Mouse (Mus musculus) testis, postnatal 10 days (tissue): Measurements from ENCODE around the gene Pdzd2.

ENCODE experiments used
- DNase-seq: peaks from one replicate; pipeline ENCODE4 v3.0.0; 2021; ENCODE audit warnings: low spot score

Gene Pdzd2

DNA sequence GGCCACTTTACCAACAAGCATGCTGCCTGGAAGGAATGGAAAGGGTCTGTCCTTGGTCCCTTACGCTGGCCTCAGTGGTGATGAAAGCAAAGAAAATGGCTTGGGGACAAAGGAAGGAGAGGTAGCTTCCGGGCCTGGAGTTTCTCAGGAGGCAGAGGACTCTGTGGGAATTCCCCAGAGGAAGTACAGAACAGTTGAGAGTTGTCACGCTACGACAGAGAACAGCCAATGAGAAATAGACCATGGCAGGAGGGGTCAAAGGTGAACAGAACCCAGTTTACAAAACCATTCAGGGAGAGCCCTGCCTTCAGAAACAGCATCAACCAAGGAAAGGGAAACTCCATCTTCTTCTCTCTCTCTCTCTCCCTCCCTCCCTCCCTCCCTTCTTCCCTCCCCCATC lies 309.1 kb downstream of the Pdzd2 start:
- DNase-seq, result no peak

DNA sequence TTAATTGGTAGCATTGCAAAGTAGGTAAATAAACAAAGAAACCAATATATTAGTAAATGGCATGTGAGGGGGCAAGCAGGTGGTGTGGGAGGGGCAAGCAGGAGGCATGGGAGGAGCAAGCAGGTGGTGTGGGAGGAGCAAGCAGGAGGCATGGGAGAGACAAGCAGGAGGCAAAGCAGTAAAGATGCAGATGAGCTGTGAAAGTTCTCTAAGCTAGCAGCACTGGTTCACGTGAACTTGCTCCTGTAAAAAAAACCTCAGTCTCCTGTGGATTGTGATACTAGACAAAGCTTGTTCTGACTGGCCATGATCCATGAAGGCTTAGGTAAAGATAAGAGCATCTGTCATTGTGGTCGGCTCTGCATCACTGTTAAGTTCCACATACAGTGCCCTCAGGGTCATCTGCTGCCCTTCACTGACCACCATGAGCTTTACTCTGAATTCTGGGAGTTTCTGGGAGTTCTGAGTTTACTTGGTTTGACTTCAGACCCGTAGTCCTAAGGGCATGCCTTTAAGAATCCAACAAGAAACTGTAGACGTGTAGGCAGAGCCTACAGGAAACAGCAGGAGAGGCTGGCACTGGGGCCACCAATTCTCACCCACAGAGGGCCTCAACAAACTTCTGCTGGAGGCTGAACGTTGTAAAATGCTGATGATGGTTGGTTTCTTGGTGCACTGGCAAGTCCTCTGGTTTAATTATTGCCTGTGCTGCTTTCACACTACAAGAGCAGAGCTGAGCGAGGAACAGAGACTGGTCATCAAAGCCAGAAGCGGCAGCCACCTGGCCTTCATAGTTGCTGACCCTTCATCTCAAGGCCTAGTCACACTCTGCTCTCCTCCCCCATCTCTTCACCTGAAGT lies 309.9 kb downstream of the Pdzd2 start:
- DNase-seq, result no peak

DNA sequence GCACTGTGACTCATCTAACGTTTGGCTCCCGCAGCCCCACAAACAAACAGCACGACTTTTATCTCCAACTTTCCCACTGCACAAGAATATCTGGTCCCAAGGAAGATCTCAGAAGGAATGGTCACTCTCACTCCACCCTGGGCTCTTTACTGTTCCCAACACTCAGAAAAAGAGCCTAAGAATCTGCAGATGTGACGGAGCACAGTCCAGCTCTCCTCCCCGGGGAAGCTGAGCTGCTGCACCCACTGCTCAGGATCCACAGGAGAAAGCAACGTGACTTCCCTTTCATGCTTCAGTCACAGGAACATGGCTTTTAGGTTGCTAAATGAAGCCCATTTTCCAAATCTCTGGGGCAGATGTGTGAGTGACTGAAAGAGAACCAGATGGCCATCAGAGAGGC lies 311.9 kb downstream of the Pdzd2 start:
- no peak for DNase-seq

GRCm38 (mm10) chr15:12426342-12426741 lies 313.4 kb downstream of the Pdzd2 start:
- DNase-seq, result no peak

DNA sequence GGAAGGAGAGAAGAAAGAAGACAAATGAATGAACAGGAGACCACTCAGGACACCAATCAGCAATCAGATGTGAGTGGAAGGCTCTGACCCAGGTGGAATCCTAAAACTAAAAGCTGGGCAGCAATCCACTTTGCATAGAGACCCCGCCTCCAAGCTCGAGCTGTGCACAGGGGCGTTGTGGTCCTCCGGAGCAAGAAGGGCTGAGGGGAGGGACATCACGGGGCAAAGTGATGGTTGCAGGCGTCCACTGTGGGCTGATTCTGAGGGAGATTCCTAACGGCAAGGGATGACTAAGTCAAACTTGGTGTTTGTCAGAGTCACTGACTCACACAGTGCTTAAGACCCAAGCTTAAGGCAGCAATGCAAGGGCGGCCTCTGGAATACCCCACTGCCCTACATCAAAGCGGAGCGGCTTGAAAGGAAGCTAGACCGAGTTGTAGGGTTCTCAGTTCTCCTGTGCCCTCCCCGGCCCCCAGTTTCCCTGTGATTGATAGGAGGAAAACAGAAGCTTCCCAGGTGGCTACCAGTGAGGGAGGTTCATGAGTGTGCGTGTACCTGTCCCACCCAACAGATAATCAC lies 314.6 kb downstream of the Pdzd2 start:
- no peak for DNase-seq

GRCm38 (mm10) chr15:12424187-12424586 lies 315.5 kb downstream of the Pdzd2 start:
- no peak for DNase-seq

DNA sequence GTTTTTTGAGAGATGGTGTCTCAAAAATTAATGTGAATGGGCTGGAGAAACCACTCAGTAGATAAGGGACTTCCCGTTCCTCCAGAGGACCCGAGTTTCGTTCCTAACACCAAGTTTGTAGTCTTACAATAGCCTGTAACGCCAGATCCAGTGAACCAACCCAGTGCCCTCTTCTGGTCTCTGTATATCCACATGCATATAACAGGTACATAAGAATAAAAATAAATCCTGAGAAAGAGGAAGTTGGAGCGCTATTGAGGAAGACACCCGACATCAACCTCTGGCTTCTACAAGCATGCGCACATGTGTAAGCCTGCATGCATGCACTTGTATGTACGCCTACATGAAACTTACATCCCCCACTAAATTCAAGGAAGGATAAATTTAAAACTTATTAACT lies 318.8 kb downstream of the Pdzd2 start:
- no peak for DNase-seq

- DNase-seq, result no peak
Measured at GRCm38 (mm10) chr15:12420376-12420775, 319.3 kb downstream of the Pdzd2 start.

DNA sequence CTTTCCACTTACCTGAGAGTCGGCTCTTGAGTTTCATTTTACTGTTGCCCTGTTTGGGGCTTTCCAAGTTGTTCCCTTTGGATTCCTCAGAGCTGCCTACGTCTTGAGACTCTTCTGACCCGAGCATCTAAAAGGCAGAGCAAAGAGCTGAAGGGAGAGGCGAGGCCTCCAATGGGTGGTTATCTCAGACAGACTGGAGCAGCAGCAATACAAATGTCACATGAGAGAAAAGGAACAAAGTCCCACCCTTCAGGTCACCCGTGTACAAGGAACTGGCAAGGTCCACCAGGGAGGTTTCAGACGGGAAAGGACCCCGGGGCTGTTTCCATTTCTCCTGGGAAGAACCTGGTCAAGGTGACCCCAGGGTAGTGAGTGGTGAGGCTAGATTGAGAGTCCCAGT lies 320.3 kb downstream of the Pdzd2 start:
- no peak for DNase-seq

DNA sequence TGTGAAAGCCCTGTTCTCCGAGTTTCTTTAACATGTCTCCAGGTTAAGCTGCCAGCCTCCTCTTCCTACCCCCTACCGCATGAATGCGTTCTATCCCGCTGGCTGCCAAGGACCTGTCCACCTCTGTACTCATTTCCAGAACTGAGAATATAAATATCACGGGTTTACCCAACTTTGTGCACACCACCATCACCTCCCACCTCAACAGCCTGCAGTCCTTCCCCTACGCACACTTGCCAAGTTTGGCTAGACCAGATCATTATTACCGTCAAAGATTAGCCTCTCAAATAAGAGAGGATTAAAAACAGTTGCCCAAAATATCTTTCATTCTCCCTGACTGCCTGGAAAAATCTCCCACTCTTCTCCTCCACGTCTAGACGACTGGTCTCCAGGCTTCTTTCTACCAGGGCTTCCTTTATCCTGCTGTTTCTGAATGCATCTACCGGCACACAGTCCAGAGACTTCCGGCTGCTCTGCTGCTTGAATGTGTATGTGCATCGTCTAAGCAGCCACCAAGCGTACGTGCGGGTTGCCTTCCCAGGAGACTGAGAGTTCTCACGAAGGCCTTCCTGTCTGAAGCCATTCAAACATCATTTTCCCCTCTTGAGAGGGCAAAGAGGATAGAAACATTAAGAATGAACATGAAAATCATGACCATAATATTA lies 324.1 kb downstream of the Pdzd2 start:
- DNase-seq, result no peak

- no peak for DNase-seq
Measured at GRCm38 (mm10) chr15:12414696-12415095, 325.0 kb downstream of the Pdzd2 start.

DNA sequence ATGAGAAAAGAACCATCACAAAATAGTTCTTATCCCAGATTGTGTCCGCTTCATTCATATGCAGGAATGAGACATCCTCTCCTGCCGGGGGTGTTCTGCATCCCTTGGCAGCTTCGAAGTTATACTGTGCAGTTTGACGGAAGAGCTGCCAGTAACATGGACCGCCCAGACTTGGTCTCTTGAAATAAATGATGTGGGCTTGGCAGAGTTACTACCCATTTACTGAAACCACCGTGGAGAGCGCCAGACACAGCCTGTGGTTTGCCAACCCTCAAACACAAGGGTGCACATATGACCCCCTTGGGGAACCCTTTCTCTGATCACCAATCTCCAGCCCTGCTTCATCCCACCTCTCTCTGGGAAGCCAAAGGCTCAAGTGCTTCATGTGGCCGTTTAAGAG lies 331.5 kb downstream of the Pdzd2 start:
- DNase-seq, result no peak

DNA sequence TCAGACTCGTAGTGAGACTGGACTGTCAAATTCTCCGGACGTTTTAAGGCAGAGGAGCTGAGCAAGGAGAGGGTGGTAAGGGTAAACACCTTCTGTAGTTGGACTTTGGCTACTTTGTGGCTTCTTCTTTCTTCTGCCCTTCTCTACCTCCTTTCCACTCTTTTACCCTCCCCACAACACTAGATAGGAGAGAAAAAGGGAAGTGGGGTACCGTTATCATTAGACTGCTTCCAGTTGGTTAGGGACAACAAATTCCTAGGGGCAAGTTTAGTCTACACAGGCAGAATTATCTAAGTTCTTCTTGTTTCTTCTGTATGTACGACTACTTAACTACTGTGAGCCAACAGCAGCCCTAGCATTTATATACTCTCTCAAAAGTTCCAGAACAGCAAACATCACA lies 334.1 kb downstream of the Pdzd2 start:
- DNase-seq, result no peak

- DNase-seq, result no peak
Measured at GRCm38 (mm10) chr15:12397032-12397431, 342.7 kb downstream of the Pdzd2 start.

DNA sequence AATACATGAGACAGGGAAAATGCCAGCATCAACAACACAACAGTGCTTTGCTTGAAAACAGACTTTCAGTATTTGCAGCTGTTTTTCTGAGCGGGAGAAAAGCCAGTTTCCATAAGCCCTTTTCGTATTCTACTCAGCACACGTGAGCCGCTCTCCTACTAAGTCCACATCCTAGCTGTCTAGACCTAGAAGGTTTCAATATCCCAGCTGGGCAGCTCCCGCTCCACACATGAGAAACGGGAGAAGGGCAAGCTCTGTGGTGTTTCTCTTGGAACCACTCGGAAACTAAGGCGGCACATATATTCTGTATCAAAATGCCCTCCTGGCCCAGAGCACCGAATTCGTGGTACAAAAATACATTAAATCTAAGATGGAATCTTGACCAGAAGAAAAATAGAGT lies 345.0 kb downstream of the Pdzd2 start:
- DNase-seq, result no peak

DNA sequence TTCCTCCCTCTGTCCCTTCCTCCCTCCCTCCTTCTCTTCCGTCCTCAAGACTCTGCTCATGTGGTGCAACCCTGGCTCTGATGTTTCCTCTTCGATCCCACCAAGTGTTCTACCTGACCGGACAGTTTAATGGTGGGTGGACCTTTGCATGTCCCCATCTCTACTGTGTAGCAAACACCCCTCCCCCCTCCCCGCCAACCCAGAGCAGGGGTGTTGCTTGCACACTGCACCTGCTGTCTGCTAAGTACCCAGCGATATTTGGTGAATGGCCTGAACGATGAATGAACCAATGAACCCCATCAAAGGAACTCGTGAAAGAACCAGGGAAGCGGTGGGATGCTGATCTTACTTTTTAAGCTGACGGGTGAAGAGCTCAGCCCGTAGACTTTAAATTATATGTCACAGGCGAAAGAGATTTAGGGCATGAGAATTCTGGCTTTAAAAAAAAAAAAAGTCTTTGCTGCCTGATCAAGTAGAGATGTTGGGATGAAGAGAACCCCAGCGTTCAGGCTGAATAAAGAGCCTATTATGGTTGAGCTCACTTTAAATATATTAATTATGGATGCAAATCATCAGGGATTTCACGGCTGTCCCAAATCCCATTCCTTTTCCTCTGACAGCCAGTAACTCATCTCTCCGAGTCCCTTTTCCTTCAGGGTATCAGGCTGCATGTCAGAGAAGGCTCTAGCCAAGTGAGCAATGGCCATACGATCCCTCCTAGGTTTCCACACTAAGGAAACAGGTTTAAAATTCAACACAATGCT lies 350.8 kb downstream of the Pdzd2 start:
- DNase-seq, result no peak

DNA sequence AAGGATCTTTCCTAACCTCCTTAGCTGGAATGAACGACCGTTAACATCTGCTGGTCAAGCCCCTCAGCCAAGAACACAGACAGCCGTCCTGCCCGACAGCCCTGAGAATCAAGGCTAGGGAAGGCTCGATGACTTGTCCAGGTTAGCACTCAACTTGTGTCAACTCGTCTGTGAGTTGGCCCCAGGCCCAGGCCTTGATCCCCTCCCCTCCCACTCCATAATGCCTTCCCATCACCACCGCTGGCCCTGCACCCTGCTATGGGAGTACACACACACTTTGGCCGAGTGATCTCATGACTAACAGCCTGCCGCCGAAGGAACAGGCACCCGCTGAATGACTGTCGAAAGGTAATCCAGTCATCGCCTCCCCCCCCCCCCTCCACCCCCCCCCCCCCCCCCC lies 355.0 kb downstream of the Pdzd2 start:
- no peak for DNase-seq

- peak; percentile 78 for DNase-seq
Measured at GRCm38 (mm10) chr15:12380548-12380947, 359.2 kb downstream of the Pdzd2 start.

DNA sequence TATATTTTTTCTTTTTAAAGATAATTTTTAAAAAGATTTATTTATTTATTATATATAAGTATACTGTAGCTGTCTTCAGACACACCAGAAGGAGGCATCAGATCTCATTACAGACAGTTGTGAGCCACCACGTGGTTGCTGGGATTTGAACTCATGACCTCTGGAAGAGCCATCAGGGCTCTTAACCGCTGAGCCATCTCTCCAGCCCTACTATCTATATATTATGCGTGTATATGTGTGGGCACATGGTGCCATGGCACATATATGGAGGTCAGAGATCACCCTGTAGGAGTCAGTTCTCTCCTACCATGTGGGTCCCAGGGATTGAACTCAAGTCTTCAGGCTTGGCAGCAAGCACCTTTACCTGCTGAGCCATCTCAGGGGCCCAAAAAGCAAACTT lies 359.7 kb downstream of the Pdzd2 start:
- no peak for DNase-seq

DNA sequence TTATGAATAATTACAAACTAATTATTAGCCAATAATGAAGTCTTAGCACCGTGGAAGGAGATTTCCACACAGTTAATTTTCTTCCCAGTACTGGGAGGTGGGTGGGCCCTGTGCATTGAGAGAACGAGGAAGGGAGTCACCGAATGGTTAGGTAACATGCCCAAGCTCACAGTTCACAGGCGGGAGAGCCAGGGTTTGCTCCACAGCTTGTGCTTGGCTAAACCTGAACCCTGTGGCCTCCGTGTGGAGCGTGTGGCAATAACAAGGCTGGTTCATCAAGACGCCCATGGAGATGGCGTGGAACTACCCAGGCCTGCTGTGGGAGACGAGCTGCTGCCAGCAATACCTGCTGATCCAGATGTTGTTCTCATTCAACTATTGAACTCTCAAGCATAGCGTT lies 361.9 kb downstream of the Pdzd2 start:
- no peak for DNase-seq

DNA sequence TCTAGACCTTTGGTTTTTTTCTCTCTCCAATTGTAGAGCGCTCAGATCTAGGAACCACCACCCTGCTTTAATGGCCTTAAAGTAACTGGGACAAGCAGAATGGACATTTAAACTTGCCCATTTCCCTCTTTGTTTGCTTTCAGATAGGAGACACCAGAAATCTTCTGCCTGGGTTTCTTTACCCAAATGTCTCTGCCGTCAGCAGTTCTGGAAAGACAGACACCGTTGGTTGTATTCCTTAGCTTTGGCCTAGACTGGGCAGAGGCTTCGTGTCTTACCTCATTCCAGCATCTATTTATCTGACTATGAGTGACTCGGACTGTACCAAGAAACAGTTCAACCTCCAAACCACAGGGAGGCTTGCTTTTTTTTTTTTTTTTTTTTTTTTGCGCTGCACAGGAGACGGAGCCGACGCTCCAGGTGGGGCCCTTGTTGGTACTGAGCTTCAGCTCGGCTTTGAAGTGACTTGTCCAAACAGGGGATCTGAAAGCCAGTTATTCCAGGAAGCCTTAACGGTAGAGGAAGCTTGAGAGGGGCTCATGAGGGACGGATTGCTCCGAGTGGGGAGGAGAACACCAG lies 363.1 kb downstream of the Pdzd2 start:
- no peak for DNase-seq

- DNase-seq, result peak; percentile 92
Measured at GRCm38 (mm10) chr15:12375641-12376311, 363.9 kb downstream of the Pdzd2 start.
